Mouse (Mus musculus) kidney, embryonic 15.5 days (tissue): Measurements from ENCODE around the gene Kit. TPM values are rescaled to one million over a fixed set of nuclear protein-coding genes. Genes with fewer than 3 reads are reported as not detected.

Source experiments
- ATAC-seq: fragments of 200-750 bp; cut with Nextera tagmentation; replicated peaks from 2 replicates; pipeline ENCODE4 v1.8.0; 2017; ENCODE audit warnings: moderate TSS enrichment; ENCODE audit not compliant: low FRiP score
- H3K27ac ChIP-seq: fragments of 300-500 bp; sonication (generic); 2 replicates; pipeline ENCODE4 v1.5.1; 2015; ENCODE audit warnings: mild to moderate bottlenecking, inconsistent platforms
- H3K27me3 ChIP-seq: fragments of 300-500 bp; sonication (generic); 2 replicates; pipeline ENCODE4 v1.6.1; 2015; ENCODE audit warnings: inconsistent platforms
- H3K36me3 ChIP-seq: fragments of 300-500 bp; sonication (generic); 2 replicates; pipeline ENCODE4 v1.6.1; 2015; ENCODE audit warnings: inconsistent platforms
- H3K4me1 ChIP-seq: fragments of 300-500 bp; sonication (generic); 2 replicates; pipeline ENCODE4 v1.6.1; 2015; ENCODE audit warnings: inconsistent platforms
- H3K4me2 ChIP-seq: fragments of 300-500 bp; sonication (generic); 2 replicates; pipeline ENCODE4 v1.6.1; 2015; ENCODE audit warnings: moderate library complexity, mild to moderate bottlenecking, inconsistent platforms
- H3K4me3 ChIP-seq: fragments of 300-500 bp; sonication (generic); replicated peaks from 2 replicates; pipeline ENCODE4 v1.5.1; 2015; ENCODE audit warnings: mild to moderate bottlenecking, inconsistent platforms
- H3K9ac ChIP-seq: fragments of 300-500 bp; sonication (generic); 2 replicates; pipeline ENCODE4 v1.6.1; 2015; ENCODE audit warnings: mild to moderate bottlenecking, inconsistent platforms
- H3K9me3 ChIP-seq: fragments of 300-500 bp; sonication (generic); replicated peaks from 2 replicates; pipeline ENCODE4 v1.6.1; 2016; ENCODE audit warnings: inconsistent platforms
- WGBS: fragments of 180-500 bp; shearing (Covaris S2); methylation state at CpG from one replicate; pipeline ENCODE4 v1.1.7; 2015; ENCODE audit warnings: mixed read lengths; 5-methylcytosine and 5-hydroxymethylcytosine counted together
- polyA plus RNA-seq: library from polyadenylated mRNA; unstranded; fragments of >200 nt; fragmentation: Nextera tagmentation; extraction: Ambion mirVana; gene quantifications from 2 replicates; pipeline ENCODE4 v1.2.1, GENCODE M21; 2015

Kit gene
- polyA plus RNA-seq, 1 experiment from 2014 or later, result 20.2 TPM

DNA sequence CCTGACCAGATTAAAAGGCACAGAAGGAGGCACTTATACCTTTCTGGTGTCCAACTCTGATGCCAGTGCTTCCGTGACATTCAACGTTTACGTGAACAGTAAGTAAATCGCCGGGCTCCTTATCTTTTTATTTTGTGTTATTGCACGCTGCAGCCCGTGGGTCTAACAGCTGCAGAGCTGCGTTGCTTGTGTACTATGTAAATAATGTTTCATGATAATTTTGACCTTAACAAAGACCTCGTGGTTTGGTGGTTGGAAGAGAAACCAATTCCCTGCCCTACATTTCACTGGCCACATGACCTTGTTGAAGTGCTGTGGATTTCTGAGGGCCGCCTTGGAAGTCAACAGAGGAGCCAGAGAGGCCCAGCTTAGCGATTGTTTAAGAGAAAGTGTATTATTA, 48.3 kb downstream of the Kit start:
- no peak overlapping the region for H3K4me3 ChIP-seq

DNA sequence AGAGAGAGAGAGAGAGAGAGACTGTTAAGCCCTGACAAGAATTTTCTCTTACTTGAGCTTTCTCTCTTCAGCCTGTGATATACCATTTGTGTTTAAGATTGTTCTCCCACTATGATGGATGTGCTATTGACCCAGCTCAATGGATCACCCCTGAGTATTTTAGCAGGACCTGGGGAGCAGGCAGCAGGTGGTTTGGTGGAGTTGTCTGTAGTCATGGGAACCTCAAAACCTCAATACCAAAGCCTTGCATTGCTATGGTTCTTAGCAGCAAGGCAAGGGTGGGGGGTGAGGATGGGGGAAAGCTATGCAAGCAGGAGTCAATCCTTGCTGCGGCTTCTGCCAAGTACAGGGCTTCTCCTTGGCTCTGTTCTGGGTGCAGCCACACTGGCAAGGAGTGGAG, 48.8 kb downstream of the Kit start:
- Histone ChIP-seq H3K4me3 (no peak overlapping the region), H3K27ac (no peak overlapping the region), H3K36me3 (no peaks in the 10 kb centered on the region), H3K9ac (no peak overlapping the region), H3K27me3 (no peaks in the 10 kb centered on the region), H3K4me2 (no peak overlapping the region), H3K4me1 (no peaks in the 10 kb centered on the region), H3K9me3 (no peaks in the 10 kb centered on the region)
- ATAC-seq, result no peak
- WGBS, result 93% methylated on average over 1 of the region's 1 CpGs

More for the DNA sequence above, 48.3 kb downstream of the Kit start:
- Histone ChIP-seq H3K4me2 (no peak overlapping the region), H3K36me3 (no peaks in the 10 kb centered on the region), H3K27ac (no peak overlapping the region), H3K9me3 (no peaks in the 10 kb centered on the region), H3K4me1 (no peaks in the 10 kb centered on the region), H3K27me3 (no peaks in the 10 kb centered on the region), H3K9ac (no peak overlapping the region)
- 79% methylated on average over 11 of the region's 11 CpGs for WGBS
- ATAC-seq, result no peak

DNA sequence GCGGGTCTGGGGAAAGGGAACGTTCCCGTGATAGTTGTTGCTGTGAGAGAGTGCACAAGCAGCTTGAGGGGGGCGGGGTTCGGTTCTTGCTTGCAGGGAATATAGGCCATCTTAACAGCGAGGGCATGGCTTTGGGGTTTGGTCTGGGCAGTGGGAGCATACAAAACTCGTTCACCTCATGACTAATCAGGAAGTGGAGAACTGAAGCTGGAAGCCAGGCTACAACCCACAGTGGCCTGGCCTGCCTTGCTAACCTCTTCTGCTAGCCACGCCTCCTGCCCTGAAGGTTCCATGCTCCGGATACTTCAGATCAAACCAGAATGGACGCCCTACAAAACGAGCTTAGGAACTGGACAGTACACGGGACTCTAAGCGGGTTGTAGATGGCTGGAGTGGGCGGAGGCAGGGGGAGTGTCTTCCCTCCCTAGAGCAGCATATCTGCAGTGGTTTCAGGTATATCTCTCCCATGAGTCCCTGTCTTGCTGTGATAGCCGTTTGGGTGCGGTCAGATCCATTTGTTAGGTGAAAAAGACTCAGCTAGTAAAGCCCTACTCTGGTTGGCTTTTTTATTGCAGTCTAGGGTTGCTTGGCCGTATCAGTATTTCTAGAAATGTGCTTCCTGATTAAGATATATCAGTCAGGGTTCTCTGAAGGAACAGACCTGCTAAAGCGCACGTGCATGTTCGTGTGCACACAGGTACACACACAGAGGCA, 49.4 kb downstream of the Kit start:
- no peaks in the 10 kb centered on the region for H3K27me3 ChIP-seq
- WGBS, result 91% methylated on average over 20 of the region's 20 CpGs
- no peak overlapping the region for H3K9ac ChIP-seq
- H3K4me2 ChIP-seq, result no peak overlapping the region
- H3K36me3 ChIP-seq, result no peaks in the 10 kb centered on the region
- no peaks in the 10 kb centered on the region for H3K9me3 ChIP-seq
- ATAC-seq, result no peak
- H3K27ac ChIP-seq, result no peak overlapping the region
- no peaks in the 10 kb centered on the region for H3K4me1 ChIP-seq
- H3K4me3 ChIP-seq, result no peak overlapping the region

DNA sequence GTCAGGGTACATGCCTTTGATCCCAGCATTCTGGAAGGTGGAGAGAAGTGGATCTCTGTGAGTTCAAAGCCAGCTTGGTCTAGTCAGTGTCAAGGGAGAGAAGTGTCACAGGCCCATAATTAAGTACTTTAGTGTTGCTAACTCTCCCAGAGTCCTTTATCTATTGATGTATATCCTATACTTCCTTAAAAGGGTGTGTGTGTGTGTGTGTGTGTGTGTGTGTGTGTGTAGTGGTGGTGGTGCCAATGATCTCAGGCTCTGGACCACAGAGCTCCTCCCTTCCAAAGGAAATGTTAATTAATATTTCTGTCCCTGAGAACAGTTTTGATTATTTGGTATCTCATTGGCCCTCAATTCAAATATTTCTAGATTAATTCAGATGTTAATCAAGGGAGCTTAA, 50.3 kb downstream of the Kit start:
- Histone ChIP-seq H3K9me3 (no peaks in the 10 kb centered on the region), H3K4me1 (no peaks in the 10 kb centered on the region), H3K9ac (no peak overlapping the region), H3K4me3 (no peak overlapping the region), H3K4me2 (no peak overlapping the region), H3K27me3 (no peaks in the 10 kb centered on the region), H3K36me3 (no peaks in the 10 kb centered on the region), H3K27ac (no peak overlapping the region)
- ATAC-seq, result no peak

DNA sequence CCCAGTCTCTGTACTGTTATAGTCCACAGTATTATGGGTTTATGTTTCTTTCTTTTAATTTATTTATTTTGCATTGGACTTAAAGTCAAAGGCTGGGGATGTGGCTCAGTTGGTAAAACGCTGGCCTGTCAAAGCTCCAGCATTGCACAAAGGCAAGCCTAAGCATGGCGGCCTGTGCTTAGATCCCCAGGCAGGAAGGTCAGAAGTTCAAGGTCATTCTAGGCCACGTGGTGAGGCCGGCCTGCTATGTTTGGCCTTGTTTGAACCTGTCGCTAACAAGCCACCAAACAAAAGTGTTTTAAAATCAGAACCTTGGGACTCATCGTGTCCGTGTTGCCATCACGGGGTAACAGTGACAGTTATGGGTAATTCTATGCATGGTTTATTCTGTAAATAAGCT, 51.6 kb downstream of the Kit start:
- ATAC-seq, result no peak
- Histone ChIP-seq H3K4me1 (no peaks in the 10 kb centered on the region), H3K36me3 (no peaks in the 10 kb centered on the region), H3K27ac (no peak overlapping the region), H3K9me3 (no peaks in the 10 kb centered on the region), H3K9ac (no peak overlapping the region), H3K27me3 (no peaks in the 10 kb centered on the region), H3K4me3 (no peak overlapping the region), H3K4me2 (no peak overlapping the region)
- 69% methylated on average over 8 of the region's 8 CpGs for WGBS

DNA sequence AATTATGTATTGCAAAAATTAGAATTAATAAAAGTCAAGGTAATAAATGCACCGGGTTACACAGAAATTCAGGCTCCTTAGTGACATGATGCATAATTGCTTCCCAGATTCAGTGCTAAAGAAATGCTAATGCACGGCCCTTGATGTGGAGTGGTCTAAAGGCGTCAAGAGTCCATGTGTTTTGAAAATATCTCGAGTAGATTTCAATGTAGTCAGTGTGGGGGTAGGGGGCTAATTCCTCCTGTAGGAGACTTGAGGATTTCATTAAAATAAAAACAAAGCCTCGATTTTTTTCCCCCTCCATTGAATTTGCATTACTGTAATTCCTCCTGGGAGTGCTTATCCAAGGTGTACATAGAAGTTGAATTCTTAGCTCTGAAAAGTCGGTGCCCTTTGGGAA, 52.0 kb downstream of the Kit start:
- no peak overlapping the region for H3K9ac ChIP-seq
- H3K4me1 ChIP-seq, result no peaks in the 10 kb centered on the region
- no peaks in the 10 kb centered on the region for H3K9me3 ChIP-seq
- H3K27me3 ChIP-seq, result no peaks in the 10 kb centered on the region
- H3K36me3 ChIP-seq, result no peaks in the 10 kb centered on the region
- 77% methylated on average over 6 of the region's 6 CpGs for WGBS
- H3K27ac ChIP-seq, result no peak overlapping the region
- ATAC-seq, result no peak
- H3K4me2 ChIP-seq, result no peak overlapping the region
- H3K4me3 ChIP-seq, result no peak overlapping the region

DNA sequence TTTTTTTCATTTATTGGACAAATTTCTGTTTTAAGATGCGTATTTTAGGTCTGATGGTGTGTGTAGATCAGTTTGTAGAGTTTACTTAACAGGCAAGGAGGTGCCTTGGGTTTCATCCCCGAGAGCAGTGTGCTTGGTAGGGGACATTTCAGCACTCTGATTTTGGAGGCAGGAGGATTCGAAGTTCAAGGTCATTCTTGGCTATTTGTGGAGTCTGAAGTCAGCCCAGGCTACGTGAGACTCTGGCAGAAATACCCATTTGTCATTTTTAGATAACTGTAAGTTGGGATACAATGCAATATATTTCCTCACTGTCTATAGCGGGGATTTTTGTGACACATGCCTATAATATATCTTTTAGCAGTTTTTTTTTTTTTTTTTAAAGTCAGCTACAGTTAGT, 57.5 kb downstream of the Kit start:
- Histone ChIP-seq H3K36me3 (no peaks in the 10 kb centered on the region), H3K9me3 (no peaks in the 10 kb centered on the region), H3K27ac (no peak overlapping the region), H3K9ac (no peak overlapping the region), H3K4me1 (no peaks in the 10 kb centered on the region), H3K27me3 (no peaks in the 10 kb centered on the region), H3K4me2 (no peak overlapping the region), H3K4me3 (no peak overlapping the region)
- WGBS, result 73% methylated on average over 5 of the region's 5 CpGs
- ATAC-seq, result no peak

DNA sequence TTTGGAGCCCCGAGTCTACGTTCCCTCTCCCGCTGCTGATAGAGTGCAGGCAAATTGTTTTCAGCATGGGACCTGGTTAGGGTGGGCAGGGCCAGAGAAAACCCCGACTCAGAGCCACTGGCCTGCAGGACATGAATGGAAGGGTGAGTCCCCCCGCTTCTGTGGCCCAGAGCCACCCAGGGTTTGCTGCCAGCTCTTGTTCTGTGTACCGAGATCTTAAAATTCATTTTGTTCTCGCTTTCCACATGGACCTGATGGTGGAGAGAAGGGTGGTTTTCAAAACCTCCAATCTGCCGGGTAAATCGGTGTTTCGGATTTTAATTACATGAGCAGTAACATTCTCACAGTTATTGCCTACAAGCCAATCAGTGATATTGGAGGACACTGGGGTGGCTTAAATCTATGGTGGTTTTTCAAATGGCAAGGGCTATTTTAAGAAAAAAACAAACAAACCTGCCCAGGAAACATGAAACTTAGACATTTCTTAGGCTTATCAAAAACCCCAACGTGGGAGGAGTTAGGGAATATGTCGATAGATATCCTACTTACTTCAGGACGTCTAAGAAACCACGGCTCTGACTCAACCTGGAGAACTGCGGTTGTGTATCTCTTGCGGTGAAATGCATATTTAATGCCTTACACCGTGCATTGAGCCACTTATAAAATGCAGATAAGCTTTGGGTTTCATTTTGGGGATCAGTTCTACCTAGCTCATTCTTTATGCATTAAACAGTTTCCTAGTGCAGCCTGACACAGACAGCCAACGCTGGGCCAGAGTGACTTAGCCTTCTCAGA, 58.3 kb downstream of the Kit start:
- H3K4me3 ChIP-seq, result no peak overlapping the region
- no peak overlapping the region for H3K4me2 ChIP-seq
- H3K4me1 ChIP-seq, result no peaks in the 10 kb centered on the region
- ATAC-seq, result no peak
- no peak overlapping the region for H3K9ac ChIP-seq
- no peak overlapping the region for H3K27ac ChIP-seq
- 89% methylated on average over 18 of the region's 18 CpGs for WGBS
- no peaks in the 10 kb centered on the region for H3K27me3 ChIP-seq
- no peaks in the 10 kb centered on the region for H3K36me3 ChIP-seq
- H3K9me3 ChIP-seq, result no peaks in the 10 kb centered on the region

DNA sequence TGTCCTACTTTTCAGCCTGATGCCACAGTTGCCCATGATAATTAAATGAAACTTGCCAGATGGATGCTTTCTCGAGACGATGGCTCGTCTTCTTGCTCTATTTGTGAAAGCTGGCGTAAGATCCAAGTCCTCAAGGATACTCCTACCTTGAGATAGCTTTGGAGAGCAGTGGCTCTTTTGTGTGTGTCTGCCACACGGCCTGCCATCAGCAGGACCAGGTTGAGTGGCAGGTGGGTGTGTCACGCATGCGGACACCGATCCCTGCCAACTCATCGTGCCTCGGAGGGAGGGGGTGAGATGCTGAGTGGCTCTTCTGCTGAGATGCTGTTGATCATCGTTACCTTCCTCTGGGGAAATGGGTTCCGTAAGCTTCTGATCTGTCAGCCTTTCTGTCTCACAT, 60.7 kb downstream of the Kit start:
- no peak overlapping the region for H3K9ac ChIP-seq
- no peak for ATAC-seq
- H3K4me3 ChIP-seq, result no peak overlapping the region
- no peaks in the 10 kb centered on the region for H3K4me1 ChIP-seq
- H3K27ac ChIP-seq, result no peak overlapping the region
- H3K36me3 ChIP-seq, result no peaks in the 10 kb centered on the region
- H3K9me3 ChIP-seq, result no peaks in the 10 kb centered on the region
- WGBS, result 88% methylated on average over 12 of the region's 12 CpGs
- no peak overlapping the region for H3K4me2 ChIP-seq
- H3K27me3 ChIP-seq, result no peaks in the 10 kb centered on the region

DNA sequence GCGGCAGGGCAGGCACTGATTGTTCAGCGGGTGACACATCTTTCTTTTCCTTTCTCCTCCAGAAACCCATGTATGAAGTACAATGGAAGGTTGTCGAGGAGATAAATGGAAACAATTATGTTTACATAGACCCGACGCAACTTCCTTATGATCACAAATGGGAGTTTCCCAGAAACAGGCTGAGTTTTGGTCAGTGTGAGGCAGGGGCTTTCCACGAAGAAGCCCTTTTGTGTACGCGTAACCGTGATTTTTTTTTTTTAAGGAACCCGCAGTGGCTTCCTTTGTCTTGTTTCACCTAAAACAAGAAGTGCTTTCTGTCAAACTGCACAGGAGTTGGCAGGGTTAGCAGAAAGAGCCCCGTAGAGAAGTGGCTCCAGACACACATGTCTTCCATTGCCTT, 65.9 kb downstream of the Kit start:
- no peaks in the 10 kb centered on the region for H3K4me1 ChIP-seq
- no peak overlapping the region for H3K4me3 ChIP-seq
- ATAC-seq, result no peak
- no peak overlapping the region for H3K27ac ChIP-seq
- H3K4me2 ChIP-seq, result no peak overlapping the region
- H3K9me3 ChIP-seq, result no peaks in the 10 kb centered on the region
- 77% methylated on average over 11 of the region's 11 CpGs for WGBS
- H3K27me3 ChIP-seq, result no peaks in the 10 kb centered on the region
- no peaks in the 10 kb centered on the region for H3K36me3 ChIP-seq
- no peak overlapping the region for H3K9ac ChIP-seq

DNA sequence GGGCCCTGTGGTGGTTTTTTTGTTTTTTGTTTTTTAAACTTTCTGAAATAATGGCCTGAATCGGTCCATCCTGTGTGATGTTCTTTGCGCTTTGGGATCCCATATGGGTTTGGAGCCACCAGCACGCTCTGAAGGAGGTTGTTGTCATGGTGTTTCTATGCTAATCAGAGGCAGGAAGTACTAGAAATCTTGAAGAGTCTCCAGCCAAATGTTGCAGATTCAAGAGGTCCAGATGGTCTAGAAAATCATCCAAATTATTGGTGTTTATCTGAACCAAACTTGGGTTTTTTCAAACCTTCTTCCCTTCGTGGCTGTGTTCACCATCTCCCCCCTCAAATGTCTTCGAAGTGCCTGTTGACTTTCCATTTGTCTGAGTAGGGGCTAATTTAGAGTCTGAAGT, 72.3 kb downstream of the Kit start:
- no peak overlapping the region for H3K9ac ChIP-seq
- H3K27me3 ChIP-seq, result no peaks in the 10 kb centered on the region
- ATAC-seq, result no peak
- 0 out of 2 replicates have a peak, but pooled peaks cover 6% of the 10 kb centered on the region for H3K36me3 ChIP-seq
- H3K27ac ChIP-seq, result no peak overlapping the region
- no peaks in the 10 kb centered on the region for H3K4me1 ChIP-seq
- no peak overlapping the region for H3K4me2 ChIP-seq
- H3K9me3 ChIP-seq, result no peaks in the 10 kb centered on the region
- no peak overlapping the region for H3K4me3 ChIP-seq
- 91% methylated on average over 5 of the region's 5 CpGs for WGBS

DNA sequence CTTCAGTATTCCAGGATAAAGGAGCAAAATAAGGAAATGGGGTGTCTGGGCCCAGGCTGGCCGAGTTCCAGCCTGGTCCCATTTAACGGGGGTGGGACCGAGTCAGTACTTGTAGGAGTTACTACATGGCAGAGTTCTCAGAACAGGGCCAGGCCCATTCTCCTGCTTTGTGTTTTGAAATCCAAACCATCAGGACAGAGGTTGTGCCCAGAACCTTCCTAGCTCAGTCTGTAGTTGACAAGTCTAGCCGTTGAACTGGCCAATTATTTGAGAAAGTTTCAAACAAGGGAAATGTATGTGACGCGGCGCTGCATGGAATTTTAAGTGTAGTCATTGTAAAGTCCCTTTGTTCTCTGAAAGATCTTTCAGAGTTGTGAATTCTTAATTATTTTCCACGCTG, 75.8 kb downstream of the Kit start:
- no peak overlapping the region for H3K9ac ChIP-seq
- ATAC-seq, result no peak
- H3K36me3 ChIP-seq, result peaks cover 23% of the 10 kb centered on the region
- no peaks in the 10 kb centered on the region for H3K27me3 ChIP-seq
- no peaks in the 10 kb centered on the region for H3K9me3 ChIP-seq
- no peak overlapping the region for H3K27ac ChIP-seq
- no peak overlapping the region for H3K4me3 ChIP-seq
- no peaks in the 10 kb centered on the region for H3K4me1 ChIP-seq
- 89% methylated on average over 8 of the region's 8 CpGs for WGBS
- H3K4me2 ChIP-seq, result no peak overlapping the region

DNA sequence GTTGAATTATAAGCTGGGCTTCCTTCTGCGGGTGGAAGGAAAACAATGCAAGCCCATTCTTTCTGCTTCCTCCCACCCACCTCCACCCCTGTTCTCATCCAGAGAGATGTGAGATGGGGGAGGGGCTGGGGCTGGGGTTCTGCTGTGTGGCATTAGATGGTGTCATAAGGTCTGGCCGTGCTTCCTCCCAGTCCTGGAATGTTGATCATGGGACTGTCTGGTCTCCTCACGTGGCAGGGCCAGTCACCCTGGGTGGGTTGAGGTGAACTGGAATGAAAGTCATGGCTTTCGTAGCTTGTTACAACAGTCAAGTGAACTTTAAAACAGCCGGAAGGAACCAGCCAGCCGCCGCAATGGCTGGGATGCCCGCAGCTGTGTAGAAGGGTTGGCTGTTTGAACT, 78.7 kb downstream of the Kit start:
- 72% methylated on average over 8 of the region's 8 CpGs for WGBS
- no peak overlapping the region for H3K27ac ChIP-seq
- no peaks in the 10 kb centered on the region for H3K27me3 ChIP-seq
- no peaks in the 10 kb centered on the region for H3K4me1 ChIP-seq
- no peak overlapping the region for H3K4me3 ChIP-seq
- peaks cover 17% of the 10 kb centered on the region for H3K36me3 ChIP-seq
- H3K9me3 ChIP-seq, result no peaks in the 10 kb centered on the region
- no peak for ATAC-seq
- H3K4me2 ChIP-seq, result no peak overlapping the region
- no peak overlapping the region for H3K9ac ChIP-seq
